Mouse (Mus musculus) embryo, embryonic 11 days (tissue): ENCODE results near the gene Kdm2a.

ENCODE experiments used
- DNase-seq: peaks from one replicate; pipeline ENCODE4 v3.0.0-alpha.2; 2015

Kdm2a gene

DNA sequence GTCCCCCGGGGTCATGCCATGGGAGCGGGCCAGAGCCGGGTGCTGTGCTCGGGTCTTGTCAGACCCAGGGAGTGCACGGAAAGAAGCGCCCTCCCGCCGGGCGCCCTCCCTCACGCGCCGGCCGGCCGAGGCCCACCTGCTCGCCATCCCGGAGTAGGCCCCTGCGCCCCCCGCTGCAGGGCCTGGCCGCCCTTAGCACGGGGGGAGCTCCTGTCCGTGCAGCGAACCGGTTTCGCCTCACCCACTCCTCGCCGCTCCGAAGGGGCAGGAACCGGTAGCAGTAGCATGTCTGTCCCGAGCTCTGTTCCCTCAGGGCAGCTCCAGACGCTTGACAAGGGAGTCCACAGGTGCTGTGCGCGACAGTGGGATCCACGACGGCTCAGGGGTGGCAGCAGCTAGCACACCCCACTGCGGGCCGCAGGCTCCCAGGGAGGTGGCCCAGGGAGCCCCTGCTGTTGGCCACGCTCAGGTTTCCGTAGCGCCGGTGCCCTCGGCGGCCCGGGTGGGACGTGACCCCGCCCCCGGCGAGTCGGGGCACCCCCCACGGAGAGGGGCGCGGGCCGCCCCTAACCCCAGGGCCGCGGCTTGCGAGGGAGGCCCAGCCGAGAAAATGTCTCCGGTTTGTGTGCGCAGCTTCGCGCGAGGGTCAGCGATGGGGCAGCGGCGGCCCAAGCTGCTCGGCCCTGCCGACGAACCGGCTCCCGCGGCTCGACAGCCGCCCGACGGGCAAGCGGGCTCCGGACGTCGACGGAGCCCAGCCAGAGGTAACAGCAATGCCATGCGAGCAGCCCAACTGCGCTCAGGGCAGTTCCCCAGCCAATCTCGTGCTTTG, at the start of gene Kdm2a:
Gene Kdm2a (minus strand): TSS at position 488 of the 832 bp plus-strand sequence.
- DNase-seq = peak; percentile 67

DNA sequence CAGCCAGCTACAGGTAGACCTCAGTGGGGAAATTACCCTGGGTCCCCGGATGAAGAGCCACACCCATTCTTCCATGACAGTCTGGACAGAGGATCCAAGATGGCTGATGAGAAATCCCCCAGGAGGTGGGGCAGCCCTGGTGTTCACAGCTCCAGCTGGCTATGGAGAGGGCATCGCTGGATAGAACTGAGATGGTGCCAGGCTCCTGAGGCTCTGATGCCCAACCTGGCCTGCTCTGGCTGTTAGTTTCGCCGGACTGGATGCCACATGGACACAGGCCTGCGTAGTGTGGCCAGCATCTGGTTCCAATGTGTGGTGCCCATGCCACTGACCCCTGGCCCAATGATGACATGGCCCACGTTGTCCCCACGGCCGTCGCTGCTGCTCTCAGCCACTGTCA, 49.4 kb upstream of the Kdm2a start:
- no peak for DNase-seq

GRCm38 (mm10) chr19:4446661-4447420, 48.8 kb upstream of the Kdm2a start:
- no peak for DNase-seq

DNA sequence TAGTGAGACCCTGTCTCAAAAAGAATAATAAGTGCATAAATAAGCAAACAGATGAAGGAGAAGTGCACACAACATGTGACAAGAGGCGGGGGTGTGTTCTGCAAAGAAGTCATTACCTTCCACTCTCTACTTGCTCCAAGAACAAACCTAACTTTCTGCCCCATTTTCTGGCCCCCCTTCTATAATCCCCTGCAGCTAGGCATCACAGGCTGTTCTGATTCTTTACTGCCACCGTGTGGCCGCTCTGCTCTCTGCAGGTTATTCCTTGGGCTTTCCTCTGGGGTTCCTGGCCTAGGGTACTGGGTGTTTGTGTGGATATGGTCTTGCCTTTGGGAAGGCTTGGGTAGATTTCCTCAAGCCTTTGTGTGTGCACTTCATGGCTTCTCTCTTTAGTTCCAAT, 44.3 kb upstream of the Kdm2a start:
- DNase-seq = peak; percentile 78

DNA sequence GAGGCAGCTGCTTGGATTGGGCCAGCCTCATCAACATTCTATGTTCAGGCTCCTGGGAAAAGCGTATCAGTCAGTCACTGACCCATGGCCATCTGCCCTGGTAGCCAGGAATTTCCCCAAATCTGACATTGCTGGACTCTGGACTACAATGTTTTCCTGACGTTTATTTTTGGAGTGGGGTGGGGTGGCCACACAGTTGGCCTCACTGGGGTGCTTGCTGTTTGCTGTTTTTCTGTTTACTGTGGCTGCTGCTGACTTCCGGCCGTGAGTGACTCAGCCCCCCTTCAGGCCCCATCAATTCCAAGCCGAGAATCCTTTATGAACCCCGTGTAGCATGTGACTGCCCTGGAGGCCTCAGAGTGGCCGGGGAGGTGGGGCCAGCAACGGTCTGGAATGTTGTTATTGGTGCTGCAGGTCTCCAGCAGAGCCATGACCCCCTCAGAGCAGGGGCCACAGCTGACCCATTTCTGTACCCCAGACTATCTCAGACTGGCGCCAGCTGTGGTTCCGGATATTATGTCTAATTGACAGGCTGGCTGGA, 43.6 kb upstream of the Kdm2a start:
- peak; percentile 52 for DNase-seq

DNA sequence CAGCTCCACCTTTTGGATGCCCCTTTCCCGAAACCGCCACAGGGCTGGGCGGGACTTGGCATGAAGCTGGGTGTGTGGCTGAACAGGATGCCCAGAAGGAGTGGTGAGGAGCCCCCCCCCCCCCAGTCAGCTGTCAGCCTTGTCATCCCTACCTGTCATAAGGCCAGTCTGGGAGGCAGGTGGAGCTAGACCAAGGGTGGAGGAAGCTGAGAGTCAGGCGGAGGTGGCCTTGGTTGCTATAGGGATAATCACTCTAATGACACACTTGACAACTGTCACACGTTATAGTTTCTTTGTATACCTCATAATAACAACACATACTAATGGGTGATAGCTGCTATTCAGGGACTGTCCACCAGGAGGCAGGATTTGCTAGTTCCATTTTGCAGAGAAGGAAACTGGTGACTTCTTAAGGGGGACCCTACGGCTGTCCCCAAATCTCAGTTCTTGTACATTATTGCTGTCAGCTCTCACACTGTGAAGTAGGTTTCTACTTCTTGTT, 43.1 kb upstream of the Kdm2a start:
- peak; percentile 61 for DNase-seq

- peak; percentile 63 for DNase-seq
Observed at GRCm38 (mm10) chr19:4440222-4440621, 42.1 kb upstream of the Kdm2a start.

- DNase-seq = peak; percentile 77
Observed at GRCm38 (mm10) chr19:4439161-4439801, 41.2 kb upstream of the Kdm2a start, which contains the start of gene Rhod. Rhod (minus strand) TSS chr19:4439432.

DNA sequence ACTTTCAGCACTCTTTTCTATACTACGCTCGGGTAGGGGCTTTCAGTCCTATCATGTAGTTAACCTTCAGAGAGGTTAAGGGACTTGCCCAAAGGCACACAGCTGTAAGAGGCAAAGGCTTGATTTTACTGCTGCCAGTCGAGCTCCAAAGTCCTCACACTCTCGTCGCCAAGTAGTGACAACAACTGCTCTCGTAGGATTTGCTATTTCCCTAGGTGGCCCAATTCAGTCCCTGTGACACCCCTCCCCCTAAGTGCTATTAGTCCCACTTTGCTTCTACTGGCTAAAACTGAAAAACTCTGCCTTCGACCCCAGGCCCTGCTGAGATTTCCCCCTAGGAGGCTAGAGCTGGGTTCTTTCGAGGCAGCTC, 40.7 kb upstream of the Kdm2a start:
- no peak for DNase-seq

- DNase-seq = no peak
Observed at GRCm38 (mm10) chr19:4437886-4438285, 39.8 kb upstream of the Kdm2a start.

DNA sequence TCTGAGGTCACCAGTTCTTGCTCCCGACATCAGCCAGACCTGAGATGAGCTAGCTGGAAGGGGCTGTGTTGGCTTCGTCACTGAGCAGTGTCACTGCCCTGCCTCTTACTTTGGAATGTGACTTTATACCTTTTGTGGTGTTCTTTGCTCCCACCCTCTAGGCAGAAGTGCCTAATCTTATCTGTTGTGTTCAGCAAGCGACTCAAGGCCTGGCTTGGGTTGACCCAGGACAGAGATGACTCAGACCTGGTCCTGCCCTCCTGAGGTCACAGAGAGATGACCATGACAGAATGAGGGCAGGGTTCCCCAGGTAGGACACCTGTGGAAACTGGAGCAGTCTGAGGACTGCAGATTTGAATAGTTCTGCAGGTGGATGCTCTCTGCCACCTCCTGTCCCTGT, 38.2 kb upstream of the Kdm2a start:
- DNase-seq = no peak

GRCm38 (mm10) chr19:4434999-4435398, 36.9 kb upstream of the Kdm2a start:
- DNase-seq = no peak

DNA sequence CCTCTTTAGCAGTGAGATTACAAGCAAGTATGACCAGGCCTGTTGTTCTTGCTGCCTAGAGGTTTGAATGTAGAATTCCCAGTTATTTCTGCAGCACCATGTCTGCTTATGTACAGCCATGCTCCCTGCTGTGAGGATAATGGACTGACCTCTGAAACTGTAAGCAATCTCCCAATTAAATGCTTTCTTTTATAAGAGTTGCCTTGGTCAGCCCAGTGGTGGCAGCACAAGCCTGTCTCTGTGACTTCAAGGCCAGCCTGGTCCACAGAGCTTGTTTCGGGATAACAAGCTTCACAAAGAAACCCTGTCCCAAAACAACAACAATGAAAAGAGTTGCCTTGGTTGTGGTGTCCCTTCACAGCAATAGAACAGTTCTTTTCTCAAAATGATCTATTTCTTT, 35.7 kb upstream of the Kdm2a start:
- no peak for DNase-seq

DNA sequence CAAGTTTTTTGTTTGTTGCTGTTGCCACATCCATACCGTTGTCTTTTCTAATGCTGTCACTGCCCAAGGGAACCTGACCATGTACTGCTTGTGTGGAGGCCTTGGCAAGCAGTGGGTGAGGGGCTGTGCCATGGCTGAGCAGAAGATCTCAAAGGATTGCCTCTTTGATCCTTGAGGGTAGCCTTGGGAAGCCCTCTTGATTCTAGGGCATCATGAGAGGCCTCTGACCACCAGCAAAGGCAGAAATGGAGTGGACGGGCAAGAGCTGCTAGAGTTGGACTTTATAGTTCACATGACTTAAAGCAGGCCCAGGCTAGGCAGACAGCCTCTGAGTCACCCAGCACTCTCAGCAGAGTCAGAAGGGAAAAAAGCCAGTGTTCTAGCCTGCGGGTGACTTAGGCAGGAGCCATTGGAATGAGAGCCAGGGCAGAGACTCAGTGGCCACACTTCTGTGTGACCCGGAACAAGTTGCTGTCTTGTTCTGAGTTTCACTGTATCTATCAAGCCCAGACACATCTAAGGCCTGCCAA, 32.1 kb upstream of the Kdm2a start:
- DNase-seq = no peak

GRCm38 (mm10) chr19:4425610-4426366, 27.7 kb upstream of the Kdm2a start:
- peak; percentile 69 for DNase-seq

- no peak for DNase-seq
Observed at GRCm38 (mm10) chr19:4423021-4423420, 24.9 kb upstream of the Kdm2a start.

DNA sequence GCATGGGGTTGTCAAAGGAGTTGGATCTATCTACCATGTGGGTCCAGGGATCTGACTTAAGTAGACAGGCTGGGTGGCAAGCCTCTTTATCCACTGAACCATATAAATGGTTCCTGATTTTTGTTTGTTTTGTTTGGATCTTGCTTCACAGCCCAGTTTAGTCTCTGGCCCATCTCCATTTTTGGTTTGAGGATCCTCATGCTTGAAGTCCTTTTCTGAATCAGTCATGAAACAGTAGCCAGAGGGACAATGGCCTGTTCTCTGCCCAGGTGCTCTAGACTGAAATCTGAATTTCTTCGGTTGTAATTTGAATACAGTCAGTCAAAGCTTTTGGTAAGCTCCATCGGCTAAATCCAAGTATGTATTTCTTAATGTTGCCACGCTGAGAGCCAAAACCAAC, 24.5 kb upstream of the Kdm2a start:
- DNase-seq = no peak

DNA sequence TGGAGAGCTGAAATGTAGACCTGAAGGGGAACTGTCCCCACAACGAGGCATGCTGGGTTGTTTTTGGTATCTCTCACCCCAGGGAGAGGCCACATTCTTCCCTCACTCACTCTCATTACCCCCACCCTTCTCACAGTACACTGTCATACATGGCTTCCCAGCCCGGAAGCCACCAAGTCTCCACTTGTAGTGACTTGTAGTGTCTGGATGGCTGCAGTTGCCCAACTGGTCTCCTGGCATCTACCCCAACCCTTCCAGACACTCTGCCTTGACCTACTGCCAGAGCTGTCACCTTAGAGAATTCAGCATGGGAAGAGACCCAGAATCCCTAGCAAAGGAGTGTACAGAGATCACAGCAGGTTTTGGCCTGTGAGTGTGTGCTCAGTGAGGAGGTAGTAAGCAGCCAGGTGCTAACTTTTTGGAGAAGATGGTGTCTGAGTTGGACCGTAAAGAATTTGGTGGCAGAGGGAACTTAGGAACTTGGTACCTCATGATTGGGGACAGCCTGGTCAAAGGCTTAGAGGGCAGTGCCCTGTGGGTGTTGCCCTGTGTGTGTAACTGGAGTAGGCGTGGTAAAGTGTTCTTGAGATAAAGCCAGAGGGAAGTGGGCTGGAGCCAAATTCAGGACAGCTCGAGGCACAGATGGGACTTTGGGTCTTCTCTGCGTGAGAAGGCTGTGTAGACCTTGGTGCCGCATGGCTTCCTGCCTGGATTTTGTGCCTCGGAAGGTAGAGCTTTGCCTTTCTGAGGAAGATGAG, 22.2 kb upstream of the Kdm2a start:
- no peak for DNase-seq

GRCm38 (mm10) chr19:4419711-4420110, 21.6 kb upstream of the Kdm2a start:
- DNase-seq = no peak

DNA sequence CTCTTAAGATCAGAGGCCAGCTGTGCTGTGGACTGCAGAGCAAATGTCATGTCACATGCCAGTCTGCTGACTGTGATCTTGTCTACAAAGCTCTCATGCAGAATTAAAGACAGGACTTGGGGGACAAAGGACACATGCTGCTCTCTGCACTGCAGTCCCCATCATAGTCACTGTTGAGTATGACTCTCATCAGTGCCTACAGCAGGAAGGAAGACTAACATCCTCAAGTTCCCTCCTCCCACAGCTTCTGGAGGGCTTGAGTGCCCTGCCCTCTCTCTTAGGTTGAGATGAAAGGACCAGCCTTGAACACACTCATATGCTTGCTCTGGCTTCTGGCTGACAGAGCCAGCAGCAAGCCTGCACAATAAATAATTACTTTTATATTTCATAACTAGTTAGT, 19.6 kb upstream of the Kdm2a start:
- no peak for DNase-seq

DNA sequence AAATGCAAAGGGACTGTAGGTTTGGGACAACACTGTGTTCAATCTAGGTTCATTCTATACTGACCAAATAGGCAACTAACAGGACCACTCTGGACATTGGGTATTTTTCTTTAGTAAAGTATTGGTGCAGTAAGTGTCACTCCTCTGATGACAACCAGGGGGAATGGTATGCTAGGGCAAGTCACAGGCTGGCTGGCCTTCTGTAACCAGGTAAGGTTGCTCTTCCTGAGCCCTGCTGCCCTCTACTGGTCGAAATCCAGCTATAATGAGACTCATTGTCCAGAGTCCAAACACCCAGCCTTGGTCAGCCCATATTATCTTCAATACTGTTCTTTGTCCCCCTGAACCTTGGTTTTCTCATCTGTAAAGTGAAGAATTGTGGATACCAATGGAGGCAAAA, 19.1 kb upstream of the Kdm2a start:
- peak; percentile 83 for DNase-seq
